Mouse (Mus musculus): ENCODE results near the gene Churc1. TPM values are rescaled to one million over a fixed set of nuclear protein-coding genes. Genes with fewer than 3 reads are reported as not detected.

Churc1 gene
- polyA plus RNA-seq, 1 experiment from 2014 or later, result 199 TPM

- Histone ChIP-seq H3K9ac (ENCODE audit: low read length) (no peak overlapping the region), H3K4me2 (ENCODE audit: low read depth, low read length) (no peak overlapping the region), H3K27me3 (ENCODE audit: control insufficient read depth, insufficient read depth, low read length) (no peaks in the 10 kb centered on the region), H3K4me3 (ENCODE audit: low read length) (no peak overlapping the region), H3K36me3 (ENCODE audit: control insufficient read depth, insufficient read depth) (no peaks in the 10 kb centered on the region), H3K27ac (ENCODE audit: low read length) (no peak overlapping the region), H3K4me1 (ENCODE audit: control insufficient read depth, insufficient read depth, low read length) (peaks cover 10% of the 10 kb centered on the region), H3K9me3 (replicated peaks; ENCODE audit: control insufficient read depth, low read length) (no peaks in the 10 kb centered on the region)
- ATAC-seq (replicated peaks; ENCODE audit: extremely low read depth, insufficient read depth, low FRiP score), result no peak
- 86% methylated on average over 5 of the region's 5 CpGs for WGBS
These were observed 5.6 kb downstream of the Churc1 start for GRCm38 (mm10) chr12:76770841-76771500.

- ATAC-seq (replicated peaks; ENCODE audit: extremely low read depth, insufficient read depth, low FRiP score), result no peak
- Histone ChIP-seq H3K36me3 (ENCODE audit: control insufficient read depth, insufficient read depth) (peaks cover 3% of the 10 kb centered on the region), H3K4me2 (ENCODE audit: low read depth, low read length) (no peak overlapping the region), H3K9ac (ENCODE audit: low read length) (no peak overlapping the region), H3K4me1 (ENCODE audit: control insufficient read depth, insufficient read depth, low read length) (peaks cover 4% of the 10 kb centered on the region), H3K9me3 (replicated peaks; ENCODE audit: control insufficient read depth, low read length) (no peaks in the 10 kb centered on the region), H3K4me3 (ENCODE audit: low read length) (no peak overlapping the region), H3K27me3 (ENCODE audit: control insufficient read depth, insufficient read depth, low read length) (no peaks in the 10 kb centered on the region), H3K27ac (ENCODE audit: low read length) (no peak overlapping the region)
- 92% methylated on average over 5 of the region's 5 CpGs for WGBS
These were observed 6.2 kb downstream of the Churc1 start for GRCm38 (mm10) chr12:76771540-76771939.

- WGBS, result 62% methylated on average over 3 of the region's 3 CpGs
- Histone ChIP-seq H3K4me2 (ENCODE audit: low read depth, low read length) (no peak overlapping the region), H3K9me3 (replicated peaks; ENCODE audit: control insufficient read depth, low read length) (0 out of 2 replicates have a peak, but pooled peaks cover 3% of the 10 kb centered on the region), H3K4me3 (ENCODE audit: low read length) (no peak overlapping the region), H3K27ac (ENCODE audit: low read length) (0 out of 2 replicates have a peak overlapping the region, but pooled peaks have one; percentile 32), H3K9ac (ENCODE audit: low read length) (no peak overlapping the region), H3K27me3 (ENCODE audit: control insufficient read depth, insufficient read depth, low read length) (no peaks in the 10 kb centered on the region), H3K4me1 (ENCODE audit: control insufficient read depth, insufficient read depth, low read length) (peaks cover 4% of the 10 kb centered on the region; the same call in 1 of the 2 replicates), H3K36me3 (ENCODE audit: control insufficient read depth, insufficient read depth) (peaks cover 9% of the 10 kb centered on the region)
- ATAC-seq (replicated peaks; ENCODE audit: extremely low read depth, insufficient read depth, low FRiP score), result no peak
These were observed 9.3 kb downstream of the Churc1 start for GRCm38 (mm10) chr12:76774652-76775051.

GRCm38 (mm10) chr12:76775132-76775531, 9.8 kb downstream of the Churc1 start:
- WGBS, result 48% methylated on average over 4 of the region's 4 CpGs
- H3K27me3 ChIP-seq (ENCODE audit: control insufficient read depth, insufficient read depth, low read length), result no peaks in the 10 kb centered on the region
- ATAC-seq (replicated peaks; ENCODE audit: extremely low read depth, insufficient read depth, low FRiP score), result no peak
- peaks cover 4% of the 10 kb centered on the region; the same call in 1 of the 2 replicates for H3K4me1 ChIP-seq (ENCODE audit: control insufficient read depth, insufficient read depth, low read length)
- H3K27ac ChIP-seq (ENCODE audit: low read length), result 0 out of 2 replicates have a peak overlapping the region, but pooled peaks have one; percentile 32
- no peak overlapping the region for H3K9ac ChIP-seq (ENCODE audit: low read length)
- 0 out of 2 replicates have a peak, but pooled peaks cover 3% of the 10 kb centered on the region for H3K9me3 ChIP-seq (replicated peaks; ENCODE audit: control insufficient read depth, low read length)
- no peak overlapping the region for H3K4me3 ChIP-seq (ENCODE audit: low read length)
- H3K4me2 ChIP-seq (ENCODE audit: low read depth, low read length), result no peak overlapping the region
- peaks cover 9% of the 10 kb centered on the region for H3K36me3 ChIP-seq (ENCODE audit: control insufficient read depth, insufficient read depth)

- no peak overlapping the region for H3K4me2 ChIP-seq (ENCODE audit: low read depth, low read length)
- H3K4me1 ChIP-seq (ENCODE audit: control insufficient read depth, insufficient read depth, low read length), result peaks cover 4% of the 10 kb centered on the region; the same call in 1 of the 2 replicates
- no peaks in the 10 kb centered on the region for H3K27me3 ChIP-seq (ENCODE audit: control insufficient read depth, insufficient read depth, low read length)
- 52% methylated on average over 5 of the region's 5 CpGs for WGBS
- H3K27ac ChIP-seq (ENCODE audit: low read length), result no peak overlapping the region
- ATAC-seq (replicated peaks; ENCODE audit: extremely low read depth, insufficient read depth, low FRiP score), result no peak
- H3K9me3 ChIP-seq (replicated peaks; ENCODE audit: control insufficient read depth, low read length), result 0 out of 2 replicates have a peak, but pooled peaks cover 3% of the 10 kb centered on the region
- H3K9ac ChIP-seq (ENCODE audit: low read length), result no peak overlapping the region
- peaks cover 9% of the 10 kb centered on the region for H3K36me3 ChIP-seq (ENCODE audit: control insufficient read depth, insufficient read depth)
- H3K4me3 ChIP-seq (ENCODE audit: low read length), result no peak overlapping the region
These were observed 11.6 kb downstream of the Churc1 start for GRCm38 (mm10) chr12:76776898-76777297.

- Histone ChIP-seq H3K4me1 (ENCODE audit: control insufficient read depth, insufficient read depth, low read length) (peaks cover 7% of the 10 kb centered on the region; the same call in 1 of the 2 replicates), H3K27me3 (ENCODE audit: control insufficient read depth, insufficient read depth, low read length) (no peaks in the 10 kb centered on the region), H3K9me3 (replicated peaks; ENCODE audit: control insufficient read depth, low read length) (0 out of 2 replicates have a peak, but pooled peaks cover 3% of the 10 kb centered on the region), H3K27ac (ENCODE audit: low read length) (no peak overlapping the region), H3K4me2 (ENCODE audit: low read depth, low read length) (no peak overlapping the region), H3K4me3 (ENCODE audit: low read length) (no peak overlapping the region), H3K36me3 (ENCODE audit: control insufficient read depth, insufficient read depth) (peaks cover 9% of the 10 kb centered on the region), H3K9ac (ENCODE audit: low read length) (no peak overlapping the region)
- no peak for ATAC-seq (replicated peaks; ENCODE audit: extremely low read depth, insufficient read depth, low FRiP score)
These were observed 12.5 kb downstream of the Churc1 start for GRCm38 (mm10) chr12:76777845-76778244.

- 84% methylated on average over 10 of the region's 10 CpGs for WGBS
- H3K27me3 ChIP-seq (ENCODE audit: control insufficient read depth, insufficient read depth, low read length), result no peaks in the 10 kb centered on the region
- H3K27ac ChIP-seq (ENCODE audit: low read length), result no peak overlapping the region
- no peak overlapping the region for H3K4me2 ChIP-seq (ENCODE audit: low read depth, low read length)
- no peak for ATAC-seq (replicated peaks; ENCODE audit: extremely low read depth, insufficient read depth, low FRiP score)
- H3K36me3 ChIP-seq (ENCODE audit: control insufficient read depth, insufficient read depth), result peaks cover 9% of the 10 kb centered on the region
- H3K9ac ChIP-seq (ENCODE audit: low read length), result no peak overlapping the region
- H3K4me3 ChIP-seq (ENCODE audit: low read length), result no peak overlapping the region
- 0 out of 2 replicates have a peak, but pooled peaks cover 3% of the 10 kb centered on the region for H3K9me3 ChIP-seq (replicated peaks; ENCODE audit: control insufficient read depth, low read length)
- peaks cover 7% of the 10 kb centered on the region; the same call in 1 of the 2 replicates for H3K4me1 ChIP-seq (ENCODE audit: control insufficient read depth, insufficient read depth, low read length)
These were observed 13.2 kb downstream of the Churc1 start for GRCm38 (mm10) chr12:76778305-76779083.

- Histone ChIP-seq H3K36me3 (ENCODE audit: control insufficient read depth, insufficient read depth) (peaks cover 9% of the 10 kb centered on the region), H3K4me2 (ENCODE audit: low read depth, low read length) (no peak overlapping the region), H3K27ac (ENCODE audit: low read length) (no peak overlapping the region), H3K4me1 (ENCODE audit: control insufficient read depth, insufficient read depth, low read length) (peaks cover 15% of the 10 kb centered on the region), H3K9ac (ENCODE audit: low read length) (no peak overlapping the region), H3K9me3 (replicated peaks; ENCODE audit: control insufficient read depth, low read length) (0 out of 2 replicates have a peak, but pooled peaks cover 3% of the 10 kb centered on the region), H3K27me3 (ENCODE audit: control insufficient read depth, insufficient read depth, low read length) (no peaks in the 10 kb centered on the region), H3K4me3 (ENCODE audit: low read length) (no peak overlapping the region)
- 93% methylated on average over 5 of the region's 5 CpGs for WGBS
- ATAC-seq (replicated peaks; ENCODE audit: extremely low read depth, insufficient read depth, low FRiP score), result no peak
These were observed 14.6 kb downstream of the Churc1 start for GRCm38 (mm10) chr12:76779951-76780350.
